Mouse (Mus musculus) kidney, embryonic 16.5 days (tissue): ENCODE results near the gene Cd47. TPM values are rescaled to one million over a fixed set of nuclear protein-coding genes. Genes with fewer than 3 reads are reported as not detected.

Experiments used
- ATAC-seq: fragments of 200-750 bp; cut with Nextera tagmentation; 2 replicates; pipeline ENCODE4 v1.8.0; 2017; ENCODE audit warnings: moderate TSS enrichment; ENCODE audit not compliant: low FRiP score, low TSS enrichment
- H3K27ac ChIP-seq: fragments of 300-500 bp; sonication (generic); 2 replicates; pipeline ENCODE4 v1.5.1; 2014; ENCODE audit warnings: low read length
- H3K27me3 ChIP-seq: fragments of 300-500 bp; sonication (generic); 2 replicates; pipeline ENCODE4 v1.6.1; 2014; ENCODE audit warnings: low read length, control low read depth, mixed read lengths; ENCODE audit not compliant: insufficient read depth
- H3K36me3 ChIP-seq: fragments of 300-500 bp; sonication (generic); 2 replicates; pipeline ENCODE4 v1.6.1; 2014; ENCODE audit warnings: low read length, control low read depth, mixed read lengths; ENCODE audit not compliant: insufficient read depth
- H3K4me1 ChIP-seq: fragments of 300-500 bp; sonication (generic); 2 replicates; pipeline ENCODE4 v1.6.1; 2014; ENCODE audit warnings: low read length, control low read depth, mixed read lengths; ENCODE audit not compliant: insufficient read depth
- H3K4me2 ChIP-seq: fragments of 300-500 bp; sonication (generic); replicated peaks from 2 replicates; pipeline ENCODE4 v1.6.1; 2014; ENCODE audit warnings: low read depth, low read length
- H3K4me3 ChIP-seq: fragments of 300-500 bp; sonication (generic); 2 replicates; pipeline ENCODE4 v1.5.1; 2014; ENCODE audit warnings: mild to moderate bottlenecking, low read length
- H3K9ac ChIP-seq: fragments of 300-500 bp; sonication (generic); replicated peaks from 2 replicates; pipeline ENCODE4 v1.6.1; 2014; ENCODE audit warnings: low read length
- H3K9me3 ChIP-seq: fragments of 300-500 bp; sonication (generic); 2 replicates; pipeline ENCODE4 v1.6.1; 2016; ENCODE audit warnings: low read length, control low read depth
- WGBS: fragments of 180-500 bp; shearing (Covaris S2); extraction: QIAGEN DNeasy Blood & Tissue Kit; methylation state at CpG from one replicate; pipeline ENCODE4 v1.1.7; 2014; 5-methylcytosine and 5-hydroxymethylcytosine counted together
- polyA plus RNA-seq: library from polyadenylated mRNA; unstranded; fragments of >200 nt; fragmentation: Nextera tagmentation; extraction: Ambion mirVana; gene quantifications from 2 replicates; pipeline ENCODE4 v1.2.1, GENCODE M21; 2015

The Cd47 gene
- polyA plus RNA-seq, 1 experiment from 2014 or later: 78.0 TPM

DNA sequence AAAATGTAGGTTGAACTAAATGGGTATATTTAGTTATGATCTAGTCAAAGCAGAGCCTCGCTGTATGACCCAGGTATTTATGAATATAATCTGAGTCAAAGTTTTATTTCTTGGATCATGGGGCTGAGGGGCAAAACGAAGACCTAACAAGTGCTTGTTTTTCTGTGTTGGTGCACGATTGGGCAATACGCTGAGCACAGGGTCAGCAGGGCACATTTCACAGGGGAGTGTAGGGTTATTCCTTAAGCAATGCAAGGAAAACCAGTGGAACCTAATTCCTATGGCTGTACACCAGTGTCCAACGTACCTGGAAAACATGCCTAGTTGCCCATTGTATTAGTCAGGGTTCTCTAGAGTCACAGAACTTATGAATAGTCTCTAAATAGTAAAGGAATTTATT, 12.6 kb upstream of the Cd47 start:
- H3K36me3 ChIP-seq: no peaks in the 10 kb centered on the region
- H3K9ac ChIP-seq: no peak overlapping the region
- no peak for ATAC-seq
- no peak overlapping the region for H3K4me2 ChIP-seq
- H3K9me3 ChIP-seq: no peaks in the 10 kb centered on the region
- no peak overlapping the region for H3K27ac ChIP-seq
- 90% methylated on average over 5 of the region's 5 CpGs for WGBS
- no peak overlapping the region for H3K4me3 ChIP-seq
- no peaks in the 10 kb centered on the region for H3K27me3 ChIP-seq
- 0 out of 2 replicates have a peak, but pooled peaks cover 4% of the 10 kb centered on the region for H3K4me1 ChIP-seq

GRCm38 (mm10) chr16:49790575-49791465, 9.5 kb upstream of the Cd47 start:
- H3K9ac ChIP-seq: no peak overlapping the region
- H3K4me1 ChIP-seq: 0 out of 2 replicates have a peak, but pooled peaks cover 4% of the 10 kb centered on the region
- H3K27me3 ChIP-seq: no peaks in the 10 kb centered on the region
- ATAC-seq: no peak
- no peaks in the 10 kb centered on the region for H3K36me3 ChIP-seq
- no peak overlapping the region for H3K4me2 ChIP-seq
- WGBS: 83% methylated on average over 9 of the region's 9 CpGs
- H3K27ac ChIP-seq: no peak overlapping the region
- no peaks in the 10 kb centered on the region for H3K9me3 ChIP-seq
- H3K4me3 ChIP-seq: no peak overlapping the region

DNA sequence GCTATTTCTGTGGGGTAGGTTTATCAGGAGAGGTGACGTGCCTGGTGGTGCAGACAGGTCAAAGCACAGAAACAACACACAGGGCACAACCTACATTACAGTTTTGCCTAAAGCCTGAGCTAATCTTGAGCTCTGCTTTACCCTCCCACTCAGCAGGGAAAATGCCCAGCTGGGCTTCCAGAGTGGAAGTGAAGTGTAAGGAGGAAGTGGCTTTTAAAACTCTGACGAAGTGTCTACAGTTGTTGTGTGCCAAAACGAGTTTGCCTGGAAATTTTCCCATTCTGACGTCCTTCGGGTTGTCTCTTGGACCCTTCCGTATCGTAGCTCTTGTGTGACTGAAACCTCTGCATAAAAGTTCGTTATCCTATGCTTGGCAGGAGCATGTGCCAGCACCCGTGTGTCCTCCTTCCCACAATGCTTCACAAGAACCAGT, 7.9 kb upstream of the Cd47 start:
- no peak overlapping the region for H3K4me2 ChIP-seq
- H3K4me3 ChIP-seq: no peak overlapping the region
- H3K4me1 ChIP-seq: 0 out of 2 replicates have a peak, but pooled peaks cover 4% of the 10 kb centered on the region
- H3K9me3 ChIP-seq: no peaks in the 10 kb centered on the region
- H3K27ac ChIP-seq: no peak overlapping the region
- ATAC-seq: no peak
- H3K36me3 ChIP-seq: no peaks in the 10 kb centered on the region
- no peaks in the 10 kb centered on the region for H3K27me3 ChIP-seq
- H3K9ac ChIP-seq: no peak overlapping the region
- WGBS: 56% methylated on average over 9 of the region's 9 CpGs

DNA sequence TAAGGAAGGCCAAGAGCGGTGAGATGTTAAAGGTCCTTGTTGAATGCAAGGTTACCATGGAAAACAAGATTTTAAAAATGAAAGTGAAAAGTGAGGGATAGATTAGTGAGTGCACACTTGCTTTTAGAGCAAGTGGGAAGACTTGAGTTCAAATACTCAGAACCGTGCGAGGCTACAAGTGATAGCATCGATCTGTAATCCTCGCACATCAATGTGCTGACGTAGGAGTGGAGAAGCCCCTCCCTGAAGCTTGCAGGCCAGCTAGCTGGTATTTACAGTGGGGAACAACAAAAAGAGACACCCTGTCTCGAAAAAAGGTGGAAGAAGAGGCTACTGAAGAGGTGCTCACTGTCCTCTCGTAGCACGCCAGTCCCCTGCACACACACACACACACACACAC, 6.7 kb upstream of the Cd47 start:
- 0 out of 2 replicates have a peak, but pooled peaks cover 4% of the 10 kb centered on the region for H3K4me1 ChIP-seq
- no peak for ATAC-seq
- H3K27ac ChIP-seq: no peak overlapping the region
- H3K9ac ChIP-seq: no peak overlapping the region
- H3K9me3 ChIP-seq: no peaks in the 10 kb centered on the region
- no peaks in the 10 kb centered on the region for H3K36me3 ChIP-seq
- H3K27me3 ChIP-seq: no peaks in the 10 kb centered on the region
- H3K4me2 ChIP-seq: no peak overlapping the region
- H3K4me3 ChIP-seq: no peak overlapping the region
- 91% methylated on average over 9 of the region's 9 CpGs for WGBS

- no peak overlapping the region for H3K27ac ChIP-seq
- no peak for ATAC-seq
- H3K36me3 ChIP-seq: no peaks in the 10 kb centered on the region
- no peak overlapping the region for H3K4me2 ChIP-seq
- no peaks in the 10 kb centered on the region for H3K27me3 ChIP-seq
- H3K4me1 ChIP-seq: 0 out of 2 replicates have a peak, but pooled peaks cover 4% of the 10 kb centered on the region
- H3K9ac ChIP-seq: no peak overlapping the region
- 72% methylated on average over 2 of the region's 2 CpGs for WGBS
- no peak overlapping the region for H3K4me3 ChIP-seq
- no peaks in the 10 kb centered on the region for H3K9me3 ChIP-seq
Measured at GRCm38 (mm10) chr16:49796271-49796670, 4.1 kb upstream of the Cd47 start.

DNA sequence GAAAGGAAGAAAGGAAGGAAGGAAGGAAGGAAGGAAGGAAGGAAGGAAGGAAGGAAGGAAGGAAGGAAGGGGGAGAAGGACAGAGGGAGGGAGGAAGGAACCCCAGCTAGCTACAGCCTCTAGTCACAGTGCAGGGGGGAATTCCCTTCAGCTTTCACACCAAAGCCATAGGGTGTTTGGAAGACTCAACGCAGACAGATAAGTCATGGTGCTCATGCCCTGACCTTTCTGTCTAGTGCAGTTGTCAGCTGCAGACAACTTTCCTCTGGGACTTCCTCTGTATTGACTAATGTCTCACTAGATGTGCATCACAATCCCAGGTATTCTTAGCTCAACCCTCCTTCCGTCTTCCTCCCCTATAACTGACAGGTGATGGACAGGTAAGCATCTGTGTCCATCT, 3.4 kb upstream of the Cd47 start:
- no peak for ATAC-seq
- Histone ChIP-seq H3K4me2 (no peak overlapping the region), H3K27ac (no peak overlapping the region), H3K36me3 (no peaks in the 10 kb centered on the region), H3K9me3 (no peaks in the 10 kb centered on the region), H3K4me3 (no peak overlapping the region), H3K9ac (no peak overlapping the region), H3K4me1 (0 out of 2 replicates have a peak, but pooled peaks cover 4% of the 10 kb centered on the region), H3K27me3 (no peaks in the 10 kb centered on the region)
- 82% methylated on average over 2 of the region's 2 CpGs for WGBS

- Histone ChIP-seq H3K4me3 (no peak overlapping the region), H3K9me3 (no peaks in the 10 kb centered on the region), H3K27me3 (no peaks in the 10 kb centered on the region), H3K9ac (no peak overlapping the region), H3K4me2 (no peak overlapping the region), H3K36me3 (no peaks in the 10 kb centered on the region), H3K27ac (peak overlapping the region; percentile 47; the same call in 1 of the 2 replicates), H3K4me1 (peaks cover 6% of the 10 kb centered on the region)
- ATAC-seq: no peak
- 73% methylated on average over 6 of the region's 6 CpGs for WGBS
Measured at GRCm38 (mm10) chr16:49798790-49799189, 1.5 kb upstream of the Cd47 start.

- Histone ChIP-seq H3K4me1 (peaks cover 13% of the 10 kb centered on the region), H3K4me3 (no peak overlapping the region), H3K36me3 (no peaks in the 10 kb centered on the region), H3K27ac (peak overlapping the region; percentile 31; the same call in 1 of the 2 replicates), H3K9me3 (no peaks in the 10 kb centered on the region), H3K27me3 (no peaks in the 10 kb centered on the region), H3K9ac (no peak overlapping the region), H3K4me2 (no peak overlapping the region; the same call in 1 of the 2 replicates)
- no peak; the same call in 1 of the 2 replicates for ATAC-seq
- WGBS: 60% methylated on average over 5 of the region's 5 CpGs
Measured at GRCm38 (mm10) chr16:49800996-49801395, 663 bp downstream of the Cd47 start.

GRCm38 (mm10) chr16:49801399-49801798, 1.1 kb downstream of the Cd47 start:
- Histone ChIP-seq H3K36me3 (no peaks in the 10 kb centered on the region), H3K9me3 (no peaks in the 10 kb centered on the region), H3K4me2 (no peak overlapping the region; the same call in 1 of the 2 replicates), H3K4me1 (peaks cover 13% of the 10 kb centered on the region), H3K27ac (no peak overlapping the region; the same call in 1 of the 2 replicates), H3K27me3 (no peaks in the 10 kb centered on the region), H3K9ac (no peak overlapping the region), H3K4me3 (no peak overlapping the region)
- WGBS: 23% methylated on average over 5 of the region's 5 CpGs
- ATAC-seq: peak; percentile 29; the same call in 1 of the 2 replicates

DNA sequence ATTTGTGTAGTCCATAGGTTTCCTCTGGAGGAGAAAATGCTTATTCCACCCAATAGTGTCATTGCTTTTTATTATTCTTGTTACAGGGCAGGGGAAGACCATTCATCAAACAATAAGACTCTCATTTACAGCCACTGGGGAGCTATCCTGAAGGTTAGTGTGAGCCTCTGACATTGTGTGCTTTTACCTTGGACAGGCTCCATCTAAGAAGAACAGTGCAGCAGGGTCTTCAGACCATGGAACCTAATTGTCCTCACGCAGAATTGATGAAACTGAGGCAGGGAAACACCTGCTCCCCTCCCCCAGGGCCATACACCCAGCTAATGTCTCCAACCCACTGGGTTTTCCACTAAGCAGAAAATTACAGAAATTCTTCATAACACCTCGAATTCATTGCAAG, 2.7 kb downstream of the Cd47 start:
- no peak overlapping the region for H3K4me3 ChIP-seq
- WGBS: 71% methylated on average over 2 of the region's 2 CpGs
- H3K27ac ChIP-seq: no peak overlapping the region
- H3K36me3 ChIP-seq: no peaks in the 10 kb centered on the region
- no peaks in the 10 kb centered on the region for H3K27me3 ChIP-seq
- no peak overlapping the region for H3K4me2 ChIP-seq
- peaks cover 13% of the 10 kb centered on the region for H3K4me1 ChIP-seq
- ATAC-seq: no peak
- no peaks in the 10 kb centered on the region for H3K9me3 ChIP-seq
- H3K9ac ChIP-seq: no peak overlapping the region
